Mouse (Mus musculus) lung, adult 2 months (tissue): ENCODE results near the gene Fam155a. TPM values are rescaled to one million over a fixed set of nuclear protein-coding genes. Genes with fewer than 3 reads are reported as not detected.

Experiments
- DNase-seq: peaks from one replicate; pipeline ENCODE4 v3.0.0; 2022
- H3K4me1 ChIP-seq: fragments of 200-500 bp; 2 replicates; pipeline ENCODE4 v1.6.1; 2011; ENCODE audit warnings: low read length; ENCODE audit not compliant: control insufficient read depth, insufficient read depth
- H3K4me3 ChIP-seq: fragments of 200-500 bp; replicated peaks from 2 replicates; pipeline ENCODE3; 2011; ENCODE audit warnings: low read depth, mild to moderate bottlenecking, control low read depth, low read length; ENCODE audit errors: extremely low read depth
- CTCF ChIP-seq: fragments of 200-500 bp; IDR thresholded peaks from 2 replicates; pipeline ENCODE4 v1.5.1; 2011; ENCODE audit warnings: mild to moderate bottlenecking, low read length, control low read depth; ENCODE audit not compliant: insufficient read depth
- POLR2A ChIP-seq: fragments of 200-500 bp; IDR thresholded peaks from 2 replicates; pipeline ENCODE4 v1.6.1; 2011; ENCODE audit warnings: low read depth, mild to moderate bottlenecking, control low read depth, low read length, borderline replicate concordance; ENCODE audit errors: extremely low read depth
- WGBS: fragments of 180-500 bp; shearing (Covaris S2); methylation state at CpG from one replicate; pipeline ENCODE4 v1.1.7; 2018; 5-methylcytosine and 5-hydroxymethylcytosine counted together
- polyA plus RNA-seq: library from polyadenylated mRNA; depleted of rRNA; stranded (reverse); fragments of >200 nt; gene quantifications from 2 replicates; pipeline ENCODE4 v1.2.3, GENCODE M21; 2012

Fam155a gene
- polyA plus RNA-seq, 1 experiment = 0.04 TPM

DNA sequence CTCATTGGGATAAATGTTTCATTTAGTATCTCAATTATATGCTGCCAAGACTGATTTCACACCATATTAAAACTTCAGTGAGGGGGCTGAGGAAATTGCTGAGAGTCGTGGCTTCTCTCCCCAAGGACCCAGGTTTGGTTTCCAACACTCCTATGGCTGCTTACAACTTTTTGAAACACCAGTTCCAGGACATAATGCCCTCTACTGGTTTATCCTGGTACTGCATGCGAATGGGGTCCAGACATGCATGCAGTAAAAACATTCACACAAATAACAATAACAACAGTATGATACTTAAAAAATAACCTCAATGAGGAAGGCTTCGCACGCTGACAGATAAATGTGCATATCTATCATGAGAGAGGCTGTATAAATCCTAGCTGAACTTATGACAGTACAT lies 319.4 kb downstream of the Fam155a start:
- TF ChIP-seq CTCF (no peak), POLR2A (no peak)
- DNase-seq = no peak
- H3K4me1 ChIP-seq = no peaks in the 10 kb centered on the region
- no peak overlapping the region for H3K4me3 ChIP-seq
- 67% methylated on average over 4 of the region's 4 CpGs for WGBS

DNA sequence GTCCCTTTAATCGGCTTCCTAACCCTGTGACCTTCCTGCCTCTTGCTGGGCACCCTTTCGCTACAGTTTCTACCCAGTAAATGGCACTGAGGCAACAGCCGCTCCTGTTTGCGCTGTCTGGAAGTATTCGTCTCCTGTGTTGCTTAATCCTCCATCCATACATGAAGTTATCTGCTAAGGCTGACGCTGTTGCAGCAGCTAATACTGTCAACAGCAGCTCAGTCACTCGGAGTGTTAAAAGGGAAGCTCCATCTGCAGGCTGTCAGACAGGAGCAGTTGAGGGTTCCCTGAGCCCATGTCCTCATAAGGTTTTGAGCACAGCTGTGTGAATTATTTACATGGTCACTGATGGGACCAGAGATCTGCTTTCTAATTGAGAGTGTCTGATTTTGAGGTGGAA lies 322.3 kb downstream of the Fam155a start:
- TF ChIP-seq POLR2A (no peak), CTCF (no peak)
- Histone ChIP-seq H3K4me3 (no peak overlapping the region), H3K4me1 (no peaks in the 10 kb centered on the region)
- 42% methylated on average over 7 of the region's 7 CpGs for WGBS
- DNase-seq = no peak

DNA sequence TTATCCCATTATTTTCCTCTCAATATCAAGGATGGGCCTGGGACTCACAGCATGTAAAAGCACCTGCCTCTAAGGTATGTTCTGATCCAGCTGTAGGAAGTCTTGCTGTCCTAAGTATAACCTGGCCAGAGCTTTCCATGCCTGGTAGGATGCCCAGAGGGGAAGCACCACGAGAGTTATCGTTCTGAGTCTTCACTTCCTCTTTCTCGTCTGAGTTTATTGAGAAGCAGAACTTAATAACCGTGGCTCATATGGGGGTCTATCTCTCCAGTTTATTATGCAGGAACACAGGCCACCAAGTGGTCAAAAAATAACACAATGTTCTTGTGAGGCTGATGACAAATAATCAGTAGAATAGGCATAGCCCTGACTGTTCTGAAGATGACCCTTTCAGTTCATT lies 333.1 kb downstream of the Fam155a start:
- TF ChIP-seq POLR2A (no peak), CTCF (no peak)
- DNase-seq = no peak
- no peak overlapping the region for H3K4me3 ChIP-seq
- no peaks in the 10 kb centered on the region for H3K4me1 ChIP-seq
- WGBS = 54% methylated on average over 4 of the region's 4 CpGs

DNA sequence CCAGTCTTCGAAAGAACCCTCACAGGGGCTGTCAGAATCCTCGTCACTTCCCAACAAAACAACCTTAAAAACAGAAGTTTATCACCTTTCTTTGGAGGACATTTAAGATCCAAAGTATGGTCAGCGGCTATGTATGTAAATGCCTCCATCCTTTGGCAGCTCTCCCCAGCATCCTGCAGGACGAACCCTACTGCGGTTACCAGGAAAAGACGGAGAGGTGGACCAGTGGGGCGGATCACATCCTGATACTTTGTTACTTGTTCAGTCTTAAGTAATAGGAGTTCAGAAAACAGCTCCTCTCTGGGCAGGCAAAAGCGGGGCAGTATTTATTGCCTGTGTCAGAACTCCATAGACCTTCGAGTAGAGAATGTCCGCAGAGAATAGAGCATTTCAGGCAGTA lies 335.5 kb downstream of the Fam155a start:
- no peak overlapping the region for H3K4me3 ChIP-seq
- no peaks in the 10 kb centered on the region for H3K4me1 ChIP-seq
- no peak for TF ChIP-seq POLR2A
- no peak for TF ChIP-seq CTCF
- WGBS = 50% methylated on average over 10 of the region's 10 CpGs
- DNase-seq = no peak

DNA sequence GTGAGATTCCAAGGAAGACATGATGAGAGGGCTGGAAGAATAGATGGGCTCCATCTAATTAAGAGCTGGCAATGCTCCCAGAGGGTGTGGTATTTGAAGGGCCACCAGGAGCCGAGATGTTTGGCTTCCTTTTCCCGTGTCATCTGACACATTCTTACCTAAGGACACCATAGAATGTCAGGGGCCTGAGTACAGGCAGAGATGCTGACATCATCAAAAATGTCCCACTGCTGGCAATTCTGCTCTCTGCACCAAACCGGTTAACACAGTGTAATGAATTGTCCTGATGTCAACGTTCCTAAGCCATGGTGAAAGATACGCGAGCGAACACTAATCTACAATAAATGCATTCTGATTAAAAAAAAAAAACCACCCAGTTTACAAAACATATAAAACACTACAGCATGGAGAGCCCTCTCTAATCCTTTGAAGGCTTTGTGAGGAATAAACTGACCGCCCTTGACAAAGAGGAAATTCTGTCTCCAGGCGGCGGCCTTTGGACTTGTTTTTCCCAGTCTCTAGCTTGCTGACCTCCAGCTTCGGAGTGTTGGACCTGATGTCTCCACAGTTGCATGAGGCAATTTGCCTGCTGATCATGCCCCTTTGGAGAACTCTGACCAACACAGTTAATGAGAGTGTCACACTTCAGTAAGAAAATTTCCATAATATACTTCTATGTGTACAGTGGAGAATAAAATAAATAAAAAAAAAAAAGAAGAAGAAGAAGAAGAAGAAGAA lies 338.2 kb downstream of the Fam155a start:
- Histone ChIP-seq H3K4me1 (no peaks in the 10 kb centered on the region), H3K4me3 (no peak overlapping the region)
- no peak for TF ChIP-seq CTCF
- TF ChIP-seq POLR2A = no peak
- no peak for DNase-seq
- 64% methylated on average over 11 of the region's 11 CpGs for WGBS

DNA sequence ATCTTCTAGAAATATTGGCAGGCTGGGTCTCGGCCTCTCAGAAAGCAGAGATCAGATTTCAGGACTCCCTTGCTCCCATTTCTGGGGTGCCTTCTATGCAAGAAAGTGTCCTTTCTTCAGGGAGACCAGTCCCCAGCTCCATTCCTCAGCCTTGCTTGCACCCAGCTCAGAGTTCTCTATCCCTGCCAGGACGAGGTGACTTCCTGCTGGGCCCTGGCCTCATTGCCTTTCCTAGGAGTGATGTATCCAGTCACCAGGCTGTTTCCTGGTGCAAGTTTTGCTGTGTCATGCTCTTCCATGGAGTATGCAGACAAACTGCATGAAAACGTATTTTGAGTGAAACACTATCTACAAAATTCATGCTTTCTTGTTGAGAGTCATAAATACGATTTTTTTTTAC lies 342.1 kb downstream of the Fam155a start:
- no peak for TF ChIP-seq POLR2A
- TF ChIP-seq CTCF = no peak
- no peak for DNase-seq
- no peak overlapping the region for H3K4me3 ChIP-seq
- WGBS = 62% methylated on average over 4 of the region's 4 CpGs
- no peaks in the 10 kb centered on the region for H3K4me1 ChIP-seq

DNA sequence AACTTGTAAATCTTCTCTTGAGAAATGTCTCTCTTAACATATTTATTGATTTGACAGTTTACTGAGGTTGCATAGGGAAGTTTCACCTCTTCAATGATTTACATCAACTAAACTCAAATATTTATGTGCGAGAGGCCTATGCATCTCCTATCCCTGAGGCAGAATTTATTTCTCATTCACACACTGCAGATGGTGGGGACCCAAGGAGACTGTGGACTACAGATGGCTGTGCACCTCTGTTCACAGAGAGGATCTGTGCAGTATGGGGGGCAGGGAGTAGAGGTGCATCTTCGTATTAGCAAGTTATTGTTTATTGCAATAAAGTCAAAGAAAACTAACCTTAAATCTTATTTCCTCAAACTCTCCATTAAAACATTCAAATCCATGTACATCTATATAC lies 346.9 kb downstream of the Fam155a start:
- 75% methylated on average over 2 of the region's 2 CpGs for WGBS
- DNase-seq = no peak
- no peak for TF ChIP-seq CTCF
- no peak for TF ChIP-seq POLR2A
- H3K4me1 ChIP-seq = no peaks in the 10 kb centered on the region
- no peak overlapping the region for H3K4me3 ChIP-seq

DNA sequence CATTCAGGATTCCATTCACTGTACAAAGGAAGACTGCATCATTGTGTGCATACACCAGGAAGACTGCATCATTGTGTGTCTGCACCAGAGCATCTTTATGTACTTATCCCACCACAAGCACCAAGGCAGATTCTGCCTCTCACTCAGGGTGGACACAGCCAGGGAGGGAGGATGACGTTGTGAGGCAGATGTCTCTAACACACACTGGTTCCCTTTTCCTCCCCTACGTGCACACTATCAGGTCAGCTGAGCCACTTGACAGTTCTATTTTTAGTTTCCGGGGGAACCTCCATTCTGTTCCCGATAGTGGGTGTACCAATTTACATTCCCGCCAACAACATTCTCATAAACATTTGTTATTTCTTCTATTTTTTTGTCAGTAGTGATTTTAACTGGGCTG lies 347.4 kb downstream of the Fam155a start:
- TF ChIP-seq POLR2A = no peak
- no peak for TF ChIP-seq CTCF
- DNase-seq = no peak
- WGBS = 30% methylated on average over 5 of the region's 5 CpGs
- Histone ChIP-seq H3K4me3 (no peak overlapping the region), H3K4me1 (no peaks in the 10 kb centered on the region)

DNA sequence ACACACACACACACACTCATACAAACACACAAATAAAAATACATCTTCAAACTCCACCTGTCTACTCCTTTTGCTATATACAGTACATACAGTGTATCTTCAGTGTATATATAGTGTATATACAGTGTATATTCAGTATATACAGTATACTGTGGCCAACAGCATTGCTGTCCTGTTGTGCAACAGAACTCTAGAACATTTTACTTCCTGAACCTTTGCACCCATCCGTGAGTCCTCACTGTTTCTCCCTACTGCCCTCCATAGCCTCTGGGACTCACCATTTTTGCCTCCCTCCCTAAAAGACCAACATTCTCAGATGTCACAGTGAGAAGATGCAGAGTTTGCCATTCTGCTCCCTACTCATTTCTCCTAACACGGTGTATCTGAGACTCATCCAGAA lies 347.8 kb downstream of the Fam155a start:
- 58% methylated on average over 2 of the region's 2 CpGs for WGBS
- no peak for DNase-seq
- Histone ChIP-seq H3K4me1 (no peaks in the 10 kb centered on the region), H3K4me3 (no peak overlapping the region)
- no peak for TF ChIP-seq CTCF
- no peak for TF ChIP-seq POLR2A
